Mouse (Mus musculus) lung, embryonic 14.5 days (tissue): Measurements from ENCODE around the gene Zcchc4. TPM values are rescaled to one million over a fixed set of nuclear protein-coding genes. Genes with fewer than 3 reads are reported as not detected.

Experiments
- ATAC-seq: fragments of 200-750 bp; cut with Nextera tagmentation; 2 replicates; pipeline ENCODE4 v1.8.0; 2017; ENCODE audit warnings: mild to moderate bottlenecking, moderate TSS enrichment, moderate library complexity; ENCODE audit not compliant: insufficient read depth
- DNase-seq: peaks from one replicate; pipeline ENCODE4 v3.0.0-alpha.2; 2015
- H3K27ac ChIP-seq: fragments of 300-500 bp; sonication (generic); 2 replicates; pipeline ENCODE4 v1.5.1; 2014; ENCODE audit warnings: low read depth, mild to moderate bottlenecking, moderate library complexity
- H3K27me3 ChIP-seq: fragments of 300-500 bp; sonication (generic); 2 replicates; pipeline ENCODE4 v1.6.1; 2014; ENCODE audit warnings: low read length, control low read depth; ENCODE audit not compliant: insufficient read depth
- H3K36me3 ChIP-seq: fragments of 300-500 bp; sonication (generic); 2 replicates; pipeline ENCODE4 v1.6.1; 2014; ENCODE audit warnings: control low read depth; ENCODE audit not compliant: insufficient read depth
- H3K4me1 ChIP-seq: fragments of 300-500 bp; sonication (generic); 2 replicates; pipeline ENCODE4 v1.6.1; 2014; ENCODE audit warnings: antibody characterized with exemption, control low read depth; ENCODE audit not compliant: insufficient read depth
- H3K4me2 ChIP-seq: fragments of 300-500 bp; sonication (generic); 2 replicates; pipeline ENCODE4 v1.6.1; 2014; ENCODE audit warnings: mild to moderate bottlenecking
- H3K4me3 ChIP-seq: fragments of 300-500 bp; sonication (generic); 2 replicates; pipeline ENCODE4 v1.5.1; 2014; ENCODE audit warnings: low read depth, low read length
- H3K9ac ChIP-seq: fragments of 300-500 bp; sonication (generic); 2 replicates; pipeline ENCODE4 v1.6.1; 2014
- H3K9me3 ChIP-seq: fragments of 300-500 bp; sonication (generic); 2 replicates; pipeline ENCODE4 v1.6.1; 2016; ENCODE audit warnings: low read depth, low read length, control low read depth
- CTCF ChIP-seq: IDR thresholded peaks from 2 replicates; pipeline ENCODE4 v1.5.1; 2016; ENCODE audit warnings: antibody characterized with exemption, low read depth
- WGBS: fragments of 180-500 bp; shearing (Covaris S2); extraction: QIAGEN DNeasy Blood & Tissue Kit; methylation state at CpG from one replicate; pipeline ENCODE4 v1.1.7; 2014; 5-methylcytosine and 5-hydroxymethylcytosine counted together
- polyA plus RNA-seq: library from polyadenylated mRNA; unstranded; fragments of >200 nt; fragmentation: Nextera tagmentation; extraction: Ambion mirVana; gene quantifications from 2 replicates; pipeline ENCODE4 v1.2.1, GENCODE M21; 2014

The Zcchc4 gene
- polyA plus RNA-seq: 16.1 and 17.5 TPM in 2 replicates

- Histone ChIP-seq H3K4me3 (no peak within 1 kb of the TSS), H3K9ac (no peak within 1 kb of the TSS), H3K27ac (no peak within 1 kb of the TSS), H3K4me2 (no peak within 1 kb of the TSS), H3K36me3 (peaks cover 4% of the 10 kb centered on the region; the same call in 1 of the 2 replicates), H3K27me3 (no peaks in the 10 kb centered on the region), H3K4me1 (no peaks in the 10 kb centered on the region), H3K9me3 (no peaks in the 10 kb centered on the region)
- ATAC-seq: no peak; the same call in 1 of the 2 replicates
- WGBS: 47% methylated on average over 8 of the region's 8 CpGs
- TF ChIP-seq CTCF: no peak
- DNase-seq: peak; percentile 55
Observed at GRCm38 (mm10) chr5:52775237-52775636, at the start of gene Zcchc4. Zcchc4 (plus strand) TSS chr5:52775409.

- H3K27me3 ChIP-seq: no peaks in the 10 kb centered on the region
- 78% methylated on average over 5 of the region's 5 CpGs for WGBS
- no peak for ATAC-seq
Observed at GRCm38 (mm10) chr5:52727747-52728146, 47.5 kb upstream of the Zcchc4 start.

GRCm38 (mm10) chr5:52732811-52733210, 42.4 kb upstream of the Zcchc4 start:
- Histone ChIP-seq H3K4me3 (no peak overlapping the region), H3K4me2 (no peak overlapping the region), H3K27me3 (no peaks in the 10 kb centered on the region), H3K9me3 (no peaks in the 10 kb centered on the region), H3K4me1 (no peaks in the 10 kb centered on the region), H3K27ac (no peak overlapping the region), H3K36me3 (no peaks in the 10 kb centered on the region), H3K9ac (no peak overlapping the region)
- ATAC-seq (no peak), DNase-seq (no peak)
- TF ChIP-seq CTCF: no peak
- WGBS: 67% methylated on average over 4 of the region's 4 CpGs

More at GRCm38 (mm10) chr5:52727747-52728146, 47.5 kb upstream of the Zcchc4 start:
- no peaks in the 10 kb centered on the region for H3K4me1 ChIP-seq
- no peaks in the 10 kb centered on the region for H3K9me3 ChIP-seq
- no peaks in the 10 kb centered on the region for H3K36me3 ChIP-seq
- H3K4me3 ChIP-seq: no peak overlapping the region
- H3K4me2 ChIP-seq: no peak overlapping the region
- TF ChIP-seq CTCF: no peak
- no peak overlapping the region for H3K9ac ChIP-seq
- no peak overlapping the region for H3K27ac ChIP-seq
- DNase-seq: no peak

GRCm38 (mm10) chr5:52736046-52736445, 39.2 kb upstream of the Zcchc4 start:
- 47% methylated on average over 3 of the region's 3 CpGs for WGBS
- ATAC-seq: no peak

GRCm38 (mm10) chr5:52741391-52742111, 33.7 kb upstream of the Zcchc4 start, which contains the start of gene Pi4k2b:
Pi4k2b (plus strand) TSS chr5:52741574.
- peak; percentile 91 for ATAC-seq
- peak within 1 kb of the TSS; percentile 75 for H3K27ac ChIP-seq
- H3K4me1 ChIP-seq: peaks cover 8% of the 10 kb centered on the region; the same call in 1 of the 2 replicates
- peak within 1 kb of the TSS; percentile 62 for H3K4me2 ChIP-seq
- under 1% methylated on average over 75 of the region's 75 CpGs for WGBS
- H3K27me3 ChIP-seq: no peaks in the 10 kb centered on the region
- H3K4me3 ChIP-seq: peak within 1 kb of the TSS; percentile 71
- peak within 1 kb of the TSS; percentile 76 for H3K9ac ChIP-seq
- TF ChIP-seq CTCF: no peak
- DNase-seq: peak; percentile 88
- H3K9me3 ChIP-seq: no peaks in the 10 kb centered on the region
- H3K36me3 ChIP-seq: no peaks in the 10 kb centered on the region

More at GRCm38 (mm10) chr5:52736046-52736445, 39.2 kb upstream of the Zcchc4 start:
- Histone ChIP-seq H3K9ac (no peak overlapping the region), H3K27ac (no peak overlapping the region), H3K4me3 (no peak overlapping the region), H3K4me2 (no peak overlapping the region), H3K4me1 (no peaks in the 10 kb centered on the region), H3K36me3 (no peaks in the 10 kb centered on the region), H3K27me3 (no peaks in the 10 kb centered on the region), H3K9me3 (no peaks in the 10 kb centered on the region)
- TF ChIP-seq CTCF: no peak
- DNase-seq: peak; percentile 69

GRCm38 (mm10) chr5:52742112-52742813, 32.9 kb upstream of the Zcchc4 start:
- TF ChIP-seq CTCF: peak; percentile 53
- Histone ChIP-seq H3K4me2 (peak overlapping the region; percentile 62), H3K9ac (peak overlapping the region; percentile 76), H3K4me3 (peak overlapping the region; percentile 71), H3K4me1 (peaks cover 8% of the 10 kb centered on the region; the same call in 1 of the 2 replicates), H3K36me3 (no peaks in the 10 kb centered on the region), H3K27me3 (no peaks in the 10 kb centered on the region), H3K9me3 (no peaks in the 10 kb centered on the region), H3K27ac (peak overlapping the region; percentile 75)
- DNase-seq (peak; percentile 84), ATAC-seq (peak; percentile 45)
- WGBS: 2% methylated on average over 17 of the region's 17 CpGs

GRCm38 (mm10) chr5:52743231-52743630, 32.0 kb upstream of the Zcchc4 start:
- Histone ChIP-seq H3K4me2 (peak overlapping the region; percentile 62), H3K27me3 (no peaks in the 10 kb centered on the region), H3K9me3 (no peaks in the 10 kb centered on the region), H3K9ac (no peak overlapping the region), H3K4me1 (peaks cover 8% of the 10 kb centered on the region; the same call in 1 of the 2 replicates), H3K36me3 (no peaks in the 10 kb centered on the region), H3K27ac (no peak overlapping the region), H3K4me3 (peak overlapping the region; percentile 71)
- 45% methylated on average over 4 of the region's 4 CpGs for WGBS
- ATAC-seq (no peak), DNase-seq (no peak)
- no peak for TF ChIP-seq CTCF
